Mouse (Mus musculus): Measurements from ENCODE around the gene Rc3h1.
"Not testable (repeated sequence)": the region's sequence is repeated elsewhere in the genome, so short reads cannot be mapped to it uniquely, and the experiment has no call there.

The Rc3h1 gene

GRCm38 (mm10) chr1:160963199-160963598 lies 57.0 kb downstream of the Rc3h1 start:
- DNase-seq (ENCODE audit: low spot score in 2 of 2): no peak

- no peak for DNase-seq (ENCODE audit: low spot score in 2 of 2)
Observed at GRCm38 (mm10) chr1:160967268-160967667, 61.0 kb downstream of the Rc3h1 start.

- no peak for DNase-seq (ENCODE audit: low spot score in 2 of 2)
Observed at GRCm38 (mm10) chr1:160968643-160969042, 62.4 kb downstream of the Rc3h1 start.

- no peak for DNase-seq (ENCODE audit: low spot score in 2 of 2)
Observed at GRCm38 (mm10) chr1:160978071-160978735, 72.0 kb downstream of the Rc3h1 start, which contains the start of gene Serpinc1. Gene Serpinc1, plus strand, starts transcription at chr1:160978585.

- no peak for DNase-seq (ENCODE audit: low spot score in 2 of 2)
Observed at GRCm38 (mm10) chr1:160980021-160980420, 73.8 kb downstream of the Rc3h1 start.

- DNase-seq (ENCODE audit: low spot score in 2 of 2): no peak
Observed at GRCm38 (mm10) chr1:160980537-160981234, 74.5 kb downstream of the Rc3h1 start.

GRCm38 (mm10) chr1:160981337-160981736 lies 75.1 kb downstream of the Rc3h1 start:
- DNase-seq (ENCODE audit: low spot score in 2 of 2): no peak

GRCm38 (mm10) chr1:160982887-160983286 lies 76.7 kb downstream of the Rc3h1 start:
- no peak for DNase-seq (ENCODE audit: low spot score in 2 of 2)

- DNase-seq (ENCODE audit: low spot score in 2 of 2): not testable (repeated sequence)
Observed at GRCm38 (mm10) chr1:160984731-160985130, 78.5 kb downstream of the Rc3h1 start.

- no peak for DNase-seq (ENCODE audit: low spot score in 2 of 2)
Observed at GRCm38 (mm10) chr1:160985477-160985876, 79.3 kb downstream of the Rc3h1 start.

GRCm38 (mm10) chr1:160986881-160987635 lies 80.8 kb downstream of the Rc3h1 start:
- no peak for DNase-seq (ENCODE audit: low spot score in 2 of 2)

GRCm38 (mm10) chr1:160989395-160989794 lies 83.2 kb downstream of the Rc3h1 start:
- DNase-seq (ENCODE audit: low spot score in 2 of 2): no peak

- DNase-seq (ENCODE audit: low spot score in 2 of 2): no peak
Observed at GRCm38 (mm10) chr1:160993851-160994250, 87.6 kb downstream of the Rc3h1 start.

- DNase-seq (ENCODE audit: low spot score in 2 of 2): no peak
Observed at GRCm38 (mm10) chr1:161004942-161005341, 98.7 kb downstream of the Rc3h1 start.

- DNase-seq (ENCODE audit: low spot score in 2 of 2): no peak
Observed at GRCm38 (mm10) chr1:161005526-161005925, 99.3 kb downstream of the Rc3h1 start.

GRCm38 (mm10) chr1:161006471-161006870 lies 100.3 kb downstream of the Rc3h1 start:
- DNase-seq (ENCODE audit: low spot score in 2 of 2): no peak

GRCm38 (mm10) chr1:161008038-161008437 lies 101.8 kb downstream of the Rc3h1 start:
- no peak for DNase-seq (ENCODE audit: low spot score in 2 of 2)

GRCm38 (mm10) chr1:161010436-161010835 lies 104.2 kb downstream of the Rc3h1 start:
- DNase-seq (ENCODE audit: low spot score in 2 of 2): no peak

- DNase-seq (ENCODE audit: low spot score in 2 of 2): no peak
Observed at GRCm38 (mm10) chr1:161016378-161016777, 110.2 kb downstream of the Rc3h1 start.

- DNase-seq (ENCODE audit: low spot score in 2 of 2): no peak
Observed at GRCm38 (mm10) chr1:161020051-161020450, 113.8 kb downstream of the Rc3h1 start.

Measured in urinary bladder, postnatal 4 days (tissue).